Mouse (Mus musculus): ENCODE measurements around the gene Hnrnph3.

DNA sequence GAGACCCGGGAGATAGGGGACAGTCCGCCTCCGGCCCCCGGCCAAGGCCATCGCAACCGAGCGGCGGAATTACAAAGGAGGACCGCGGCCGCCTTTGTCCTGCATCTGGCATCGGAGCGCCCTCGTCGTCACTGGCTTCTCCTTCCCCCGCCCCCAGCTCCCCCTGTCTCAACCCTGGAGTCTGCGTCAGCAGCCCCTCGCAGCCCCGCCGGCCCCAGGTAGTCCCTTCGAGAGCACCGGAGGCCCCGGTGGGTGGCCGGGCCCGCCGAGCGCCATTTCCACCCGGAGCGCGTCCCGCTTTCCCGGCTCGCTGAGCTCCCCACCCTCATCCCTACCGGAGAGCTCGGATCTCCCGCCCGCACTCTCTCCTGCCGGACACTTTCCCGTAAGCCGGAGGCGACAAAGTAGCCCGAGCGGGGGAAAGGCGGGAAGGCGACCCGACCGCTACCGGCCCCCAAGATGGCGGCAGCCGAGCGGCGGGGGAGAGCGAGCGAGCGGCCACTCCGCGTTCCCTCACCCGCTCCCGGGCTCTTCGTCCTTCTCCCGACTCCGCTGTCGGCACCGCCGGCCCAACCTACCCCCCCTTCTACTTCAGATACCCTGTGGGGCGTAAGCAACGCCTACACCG, 782 bp downstream of the Hnrnph3 start:
- TF ChIP-seq POLR2A (IDR thresholded peaks at IDR 0.05; ENCODE audit: insufficient read length, low read depth): no peak
- no peak for TF ChIP-seq MAX (IDR thresholded peaks at IDR 0.05; ENCODE audit: low read depth)
- no peak for TF ChIP-seq E2F4 (IDR thresholded peaks at IDR 0.05; ENCODE audit: insufficient read depth)
- no peak for TF ChIP-seq USF1 (IDR thresholded peaks at IDR 0.05; ENCODE audit: low read depth)

All from myocyte (in vitro differentiated cells).